Mouse (Mus musculus): ENCODE data around the gene Hectd4. TPM values are rescaled to one million over a fixed set of nuclear protein-coding genes. Genes with fewer than 3 reads are reported as not detected.

Gene Hectd4
- polyA plus RNA-seq, 1 experiment from 2014 or later: 19.0 TPM

Other genes with a start within 250 kb of the Hectd4 start
- gene Rph3a, start 210.1 kb upstream of the Hectd4 start, polyA plus RNA-seq (2015; fragmentation: Nextera tagmentation; extraction: Ambion mirVana): 30.9 and 31.9 TPM in 2 replicates
- gene Ptpn11, start 28.8 kb upstream of the Hectd4 start, polyA plus RNA-seq (2015; fragmentation: Nextera tagmentation; extraction: Ambion mirVana): 20.0 and 22.9 TPM in 2 replicates
- gene Rpl6, start 15.7 kb upstream of the Hectd4 start, polyA plus RNA-seq (2015; fragmentation: Nextera tagmentation; extraction: Ambion mirVana): 342 and 359 TPM in 2 replicates
- gene Trafd1, start 165.4 kb downstream of the Hectd4 start, polyA plus RNA-seq (2015; fragmentation: Nextera tagmentation; extraction: Ambion mirVana): 120 and 127 TPM in 2 replicates
- 52.2 and 53.6 TPM in 2 replicates for gene Naa25, start 177.7 kb downstream of the Hectd4 start, polyA plus RNA-seq (2015; fragmentation: Nextera tagmentation; extraction: Ambion mirVana)
- 2.0 and 2.6 TPM in 2 replicates for gene Tmem116, start 231.7 kb downstream of the Hectd4 start, polyA plus RNA-seq (2015; fragmentation: Nextera tagmentation; extraction: Ambion mirVana)
- 187 and 189 TPM in 2 replicates for gene Erp29, start 232.3 kb downstream of the Hectd4 start, polyA plus RNA-seq (2015; fragmentation: Nextera tagmentation; extraction: Ambion mirVana)

All from hindbrain, embryonic 15.5 days (tissue).